Mouse (Mus musculus) lung, embryonic 14.5 days (tissue): ENCODE results near the gene Adora2b. TPM values are rescaled to one million over a fixed set of nuclear protein-coding genes. Genes with fewer than 3 reads are reported as not detected.

Source experiments
- ATAC-seq: fragments of 200-750 bp; cut with Nextera tagmentation; 2 replicates; pipeline ENCODE4 v1.8.0; 2017; ENCODE audit warnings: mild to moderate bottlenecking, moderate TSS enrichment, moderate library complexity; ENCODE audit not compliant: insufficient read depth
- DNase-seq: peaks from one replicate; pipeline ENCODE4 v3.0.0-alpha.2; 2015
- H3K27ac ChIP-seq: fragments of 300-500 bp; sonication (generic); 2 replicates; pipeline ENCODE4 v1.5.1; 2014; ENCODE audit warnings: low read depth, mild to moderate bottlenecking, moderate library complexity
- H3K27me3 ChIP-seq: fragments of 300-500 bp; sonication (generic); 2 replicates; pipeline ENCODE4 v1.6.1; 2014; ENCODE audit warnings: low read length, control low read depth; ENCODE audit not compliant: insufficient read depth
- H3K36me3 ChIP-seq: fragments of 300-500 bp; sonication (generic); 2 replicates; pipeline ENCODE4 v1.6.1; 2014; ENCODE audit warnings: control low read depth; ENCODE audit not compliant: insufficient read depth
- H3K4me1 ChIP-seq: fragments of 300-500 bp; sonication (generic); 2 replicates; pipeline ENCODE4 v1.6.1; 2014; ENCODE audit warnings: antibody characterized with exemption, control low read depth; ENCODE audit not compliant: insufficient read depth
- H3K4me2 ChIP-seq: fragments of 300-500 bp; sonication (generic); 2 replicates; pipeline ENCODE4 v1.6.1; 2014; ENCODE audit warnings: mild to moderate bottlenecking
- H3K4me3 ChIP-seq: fragments of 300-500 bp; sonication (generic); 2 replicates; pipeline ENCODE4 v1.5.1; 2014; ENCODE audit warnings: low read depth, low read length
- H3K9ac ChIP-seq: fragments of 300-500 bp; sonication (generic); 2 replicates; pipeline ENCODE4 v1.6.1; 2014
- H3K9me3 ChIP-seq: fragments of 300-500 bp; sonication (generic); 2 replicates; pipeline ENCODE4 v1.6.1; 2016; ENCODE audit warnings: low read depth, low read length, control low read depth
- CTCF ChIP-seq: IDR thresholded peaks from 2 replicates; pipeline ENCODE4 v1.5.1; 2016; ENCODE audit warnings: antibody characterized with exemption, low read depth
- WGBS: fragments of 180-500 bp; shearing (Covaris S2); extraction: QIAGEN DNeasy Blood & Tissue Kit; methylation state at CpG from one replicate; pipeline ENCODE4 v1.1.7; 2014; 5-methylcytosine and 5-hydroxymethylcytosine counted together
- polyA plus RNA-seq: library from polyadenylated mRNA; unstranded; fragments of >200 nt; fragmentation: Nextera tagmentation; extraction: Ambion mirVana; gene quantifications from 2 replicates; pipeline ENCODE4 v1.2.1, GENCODE M21; 2014

Adora2b gene
- polyA plus RNA-seq, 1 experiment from 2014 or later = 2.0 TPM

- ATAC-seq (no peak), DNase-seq (no peak)
- Histone ChIP-seq H3K4me1 (0 out of 2 replicates have a peak, but pooled peaks cover 3% of the 10 kb centered on the region), H3K27me3 (no peaks in the 10 kb centered on the region), H3K9ac (no peak overlapping the region), H3K27ac (no peak overlapping the region), H3K9me3 (no peaks in the 10 kb centered on the region), H3K4me3 (no peak overlapping the region), H3K4me2 (no peak overlapping the region), H3K36me3 (no peaks in the 10 kb centered on the region)
- no peak for TF ChIP-seq CTCF
- 65% methylated on average over 2 of the region's 2 CpGs for WGBS
These were observed 33.7 kb upstream of the Adora2b start for GRCm38 (mm10) chr11:62215107-62215506.

GRCm38 (mm10) chr11:62217751-62218150 is 31.0 kb upstream of the Adora2b start:
- no peak for TF ChIP-seq CTCF
- Histone ChIP-seq H3K27me3 (no peaks in the 10 kb centered on the region), H3K27ac (no peak overlapping the region), H3K4me3 (no peak overlapping the region), H3K36me3 (no peaks in the 10 kb centered on the region), H3K4me1 (0 out of 2 replicates have a peak, but pooled peaks cover 3% of the 10 kb centered on the region), H3K9me3 (no peaks in the 10 kb centered on the region), H3K9ac (no peak overlapping the region), H3K4me2 (no peak overlapping the region)
- DNase-seq = no peak
- no peak for ATAC-seq
- WGBS = 64% methylated on average over 6 of the region's 6 CpGs

GRCm38 (mm10) chr11:62220756-62221510 is 27.9 kb upstream of the Adora2b start:
- ATAC-seq = no peak
- no peak for DNase-seq
- 67% methylated on average over 7 of the region's 7 CpGs for WGBS
- Histone ChIP-seq H3K4me3 (no peak overlapping the region), H3K9ac (no peak overlapping the region), H3K36me3 (no peaks in the 10 kb centered on the region), H3K4me2 (no peak overlapping the region), H3K27ac (no peak overlapping the region), H3K27me3 (no peaks in the 10 kb centered on the region), H3K4me1 (0 out of 2 replicates have a peak, but pooled peaks cover 4% of the 10 kb centered on the region), H3K9me3 (no peaks in the 10 kb centered on the region)
- no peak for TF ChIP-seq CTCF

- Histone ChIP-seq H3K9ac (no peak overlapping the region), H3K4me3 (no peak overlapping the region), H3K9me3 (no peaks in the 10 kb centered on the region), H3K27ac (no peak overlapping the region), H3K4me1 (0 out of 2 replicates have a peak, but pooled peaks cover 4% of the 10 kb centered on the region), H3K4me2 (no peak overlapping the region), H3K27me3 (no peaks in the 10 kb centered on the region), H3K36me3 (no peaks in the 10 kb centered on the region)
- 78% methylated on average over 5 of the region's 5 CpGs for WGBS
- no peak for DNase-seq
- no peak for TF ChIP-seq CTCF
- ATAC-seq = no peak
These were observed 25.4 kb upstream of the Adora2b start for GRCm38 (mm10) chr11:62223416-62223815.

GRCm38 (mm10) chr11:62223962-62224361 is 24.8 kb upstream of the Adora2b start:
- Histone ChIP-seq H3K4me1 (0 out of 2 replicates have a peak, but pooled peaks cover 4% of the 10 kb centered on the region), H3K4me2 (no peak overlapping the region), H3K27me3 (no peaks in the 10 kb centered on the region), H3K9ac (no peak overlapping the region), H3K27ac (no peak overlapping the region), H3K4me3 (no peak overlapping the region), H3K36me3 (no peaks in the 10 kb centered on the region), H3K9me3 (no peaks in the 10 kb centered on the region)
- WGBS = 93% methylated on average over 7 of the region's 7 CpGs
- no peak for ATAC-seq
- DNase-seq = no peak
- TF ChIP-seq CTCF = no peak

GRCm38 (mm10) chr11:62224797-62225196 is 24.0 kb upstream of the Adora2b start:
- H3K4me1 ChIP-seq = 0 out of 2 replicates have a peak, but pooled peaks cover 4% of the 10 kb centered on the region
- TF ChIP-seq CTCF = no peak
- 49% methylated on average over 4 of the region's 4 CpGs for WGBS
- no peak overlapping the region for H3K9ac ChIP-seq
- DNase-seq (peak; percentile 71), ATAC-seq (no peak)
- no peaks in the 10 kb centered on the region for H3K9me3 ChIP-seq
- no peak overlapping the region for H3K27ac ChIP-seq
- no peak overlapping the region for H3K4me2 ChIP-seq
- H3K36me3 ChIP-seq = no peaks in the 10 kb centered on the region
- H3K4me3 ChIP-seq = no peak overlapping the region
- H3K27me3 ChIP-seq = no peaks in the 10 kb centered on the region

GRCm38 (mm10) chr11:62240631-62241261 is 8.0 kb upstream of the Adora2b start:
- H3K4me2 ChIP-seq = no peak overlapping the region
- H3K4me1 ChIP-seq = no peaks in the 10 kb centered on the region
- no peaks in the 10 kb centered on the region for H3K9me3 ChIP-seq
- no peaks in the 10 kb centered on the region for H3K36me3 ChIP-seq
- ATAC-seq (no peak), DNase-seq (no peak)
- no peak for TF ChIP-seq CTCF
- no peaks in the 10 kb centered on the region for H3K27me3 ChIP-seq
- H3K27ac ChIP-seq = no peak overlapping the region
- H3K9ac ChIP-seq = no peak overlapping the region
- H3K4me3 ChIP-seq = no peak overlapping the region
- WGBS = 49% methylated on average over 12 of the region's 12 CpGs
